Mouse (Mus musculus) liver, adult 2 months (tissue): ENCODE measurements around the gene Hadhb. TPM values are rescaled to one million over a fixed set of nuclear protein-coding genes. Genes with fewer than 3 reads are reported as not detected.

Source experiments
- DNase-seq: peaks from one replicate; pipeline ENCODE4 v3.0.0-alpha.2; 2011; ENCODE audit warnings: low read depth, low spot score; ENCODE audit errors: extremely low read depth
- H3K27ac ChIP-seq: fragments of 200-500 bp; replicated peaks from 2 replicates; pipeline ENCODE4 v1.5.1; 2012; ENCODE audit warnings: low read depth, mild to moderate bottlenecking, control low read depth, inconsistent platforms, low read length; ENCODE audit not compliant: insufficient read depth
- H3K27me3 ChIP-seq: fragments of 200-500 bp; 2 replicates; pipeline ENCODE4 v1.6.1; 2012; ENCODE audit warnings: mild to moderate bottlenecking, moderate library complexity, low read length, inconsistent platforms; ENCODE audit not compliant: control insufficient read depth, insufficient read depth
- H3K36me3 ChIP-seq: fragments of 200-500 bp; 2 replicates; pipeline ENCODE4 v1.6.1; 2012; ENCODE audit warnings: low read length, inconsistent platforms; ENCODE audit not compliant: control insufficient read depth, insufficient read depth
- H3K4me1 ChIP-seq: fragments of 200-500 bp; 2 replicates; pipeline ENCODE4 v1.6.1; 2011; ENCODE audit warnings: low read length; ENCODE audit not compliant: control insufficient read depth, insufficient read depth
- H3K4me3 ChIP-seq: fragments of 200-500 bp; 2 replicates; pipeline ENCODE4 v1.5.1; 2011; ENCODE audit warnings: low read depth, mild to moderate bottlenecking, control low read depth, low read length, moderate library complexity; ENCODE audit not compliant: insufficient read depth
- H3K79me2 ChIP-seq: fragments of 200-500 bp; 2 replicates; pipeline ENCODE4 v1.6.1; 2012; ENCODE audit warnings: inconsistent platforms, mild to moderate bottlenecking, low read length, moderate library complexity; ENCODE audit not compliant: control insufficient read depth, insufficient read depth
- H3K9ac ChIP-seq: fragments of 200-500 bp; 2 replicates; pipeline ENCODE4 v1.6.1; 2012; ENCODE audit warnings: low read depth, mild to moderate bottlenecking, control low read depth, inconsistent platforms, low read length
- CTCF ChIP-seq: fragments of 200-500 bp; IDR thresholded peaks from 2 replicates; pipeline ENCODE4 v1.5.1; 2011; ENCODE audit warnings: low read depth, low read length, control low read depth
- POLR2A ChIP-seq: fragments of 200-500 bp; IDR thresholded peaks from 2 replicates; pipeline ENCODE4 v1.6.1; 2011; ENCODE audit warnings: low read length, control low read depth; ENCODE audit not compliant: insufficient read depth; ENCODE audit errors: extremely low read depth
- WGBS: fragments of 180-500 bp; shearing (Covaris S2); methylation state at CpG from one replicate; pipeline ENCODE4 v1.1.7; 2018; 5-methylcytosine and 5-hydroxymethylcytosine counted together
- polyA plus RNA-seq: library from polyadenylated mRNA; depleted of rRNA; stranded (reverse); fragments of >200 nt; gene quantifications from 2 replicates; pipeline ENCODE4 v1.2.3, GENCODE M21; 2012
- total RNA-seq: library from RNA; depleted of rRNA; stranded (reverse); fragments of >200 nt; gene quantifications from 2 replicates; pipeline ENCODE4 v1.2.3, GENCODE M21; 2014

The Hadhb gene
- total and polyA plus RNA-seq, 2 experiments: 137 to 252 TPM

- Histone ChIP-seq H3K79me2 (no peaks in the 10 kb centered on the region), H3K4me3 (no peak overlapping the region), H3K36me3 (no peaks in the 10 kb centered on the region), H3K27me3 (no peaks in the 10 kb centered on the region), H3K9ac (no peak overlapping the region), H3K4me1 (peaks cover 5% of the 10 kb centered on the region), H3K27ac (no peak overlapping the region)
- TF ChIP-seq CTCF (no peak), POLR2A (no peak)
- 70% methylated on average over 5 of the region's 5 CpGs for WGBS
- no peak for DNase-seq
These were observed 60.9 kb downstream of the Hadhb start for GRCm38 (mm10) chr5:30215970-30216369.

GRCm38 (mm10) chr5:30219715-30220114, 64.7 kb downstream of the Hadhb start:
- H3K79me2 ChIP-seq: no peaks in the 10 kb centered on the region
- peaks cover 11% of the 10 kb centered on the region for H3K4me1 ChIP-seq
- no peaks in the 10 kb centered on the region for H3K36me3 ChIP-seq
- no peaks in the 10 kb centered on the region for H3K27me3 ChIP-seq
- 89% methylated on average over 2 of the region's 2 CpGs for WGBS
- no peak overlapping the region for H3K9ac ChIP-seq
- H3K4me3 ChIP-seq: no peak overlapping the region
- DNase-seq: no peak
- no peak for TF ChIP-seq POLR2A
- TF ChIP-seq CTCF: no peak
- H3K27ac ChIP-seq: no peak overlapping the region

GRCm38 (mm10) chr5:30220666-30221065, 65.6 kb downstream of the Hadhb start:
- peak overlapping the region; percentile 65; the same call in 1 of the 2 replicates for H3K4me3 ChIP-seq
- no peaks in the 10 kb centered on the region for H3K79me2 ChIP-seq
- TF ChIP-seq CTCF: no peak
- no peak for TF ChIP-seq POLR2A
- DNase-seq: peak; percentile 81
- H3K4me1 ChIP-seq: peaks cover 11% of the 10 kb centered on the region
- no peak overlapping the region for H3K9ac ChIP-seq
- H3K27me3 ChIP-seq: no peaks in the 10 kb centered on the region
- 45% methylated on average over 8 of the region's 8 CpGs for WGBS
- H3K36me3 ChIP-seq: no peaks in the 10 kb centered on the region
- H3K27ac ChIP-seq: peak overlapping the region; percentile 80; the same call in 1 of the 2 replicates

- 78% methylated on average over 8 of the region's 8 CpGs for WGBS
- TF ChIP-seq CTCF (no peak), POLR2A (no peak)
- no peak overlapping the region for H3K9ac ChIP-seq
- no peaks in the 10 kb centered on the region for H3K36me3 ChIP-seq
- no peaks in the 10 kb centered on the region for H3K27me3 ChIP-seq
- no peak overlapping the region for H3K27ac ChIP-seq
- DNase-seq: peak; percentile 86
- H3K4me3 ChIP-seq: no peak overlapping the region
- no peaks in the 10 kb centered on the region for H3K79me2 ChIP-seq
- H3K4me1 ChIP-seq: peaks cover 11% of the 10 kb centered on the region
These were observed 67.6 kb downstream of the Hadhb start for GRCm38 (mm10) chr5:30222681-30223080.

- peaks cover 11% of the 10 kb centered on the region for H3K4me1 ChIP-seq
- TF ChIP-seq CTCF: peak; percentile 74
- no peak for TF ChIP-seq POLR2A
- WGBS: 53% methylated on average over 4 of the region's 4 CpGs
- no peak overlapping the region for H3K4me3 ChIP-seq
- peak; percentile 59 for DNase-seq
- H3K9ac ChIP-seq: no peak overlapping the region
- H3K27ac ChIP-seq: no peak overlapping the region
- H3K36me3 ChIP-seq: no peaks in the 10 kb centered on the region
- peaks cover 11% of the 10 kb centered on the region; the same call in 1 of the 2 replicates for H3K79me2 ChIP-seq
- H3K27me3 ChIP-seq: no peaks in the 10 kb centered on the region
These were observed 75.9 kb downstream of the Hadhb start for GRCm38 (mm10) chr5:30230901-30231300.

- Histone ChIP-seq H3K4me3 (peak overlapping the region; percentile 70), H3K27me3 (no peaks in the 10 kb centered on the region), H3K79me2 (peaks cover 18% of the 10 kb centered on the region; the same call in 1 of the 2 replicates), H3K27ac (peak overlapping the region; percentile 75), H3K4me1 (peaks cover 20% of the 10 kb centered on the region), H3K9ac (peak overlapping the region; percentile 49; the same call in 1 of the 2 replicates), H3K36me3 (no peaks in the 10 kb centered on the region)
- peak; percentile 87 for DNase-seq
- no peak for TF ChIP-seq POLR2A
- 12% methylated on average over 16 of the region's 16 CpGs for WGBS
These were observed 76.8 kb downstream of the Hadhb start for GRCm38 (mm10) chr5:30231891-30232270.
